Mouse (Mus musculus): ENCODE data around the gene Slc1a2.

Gene Slc1a2

GRCm38 (mm10) chr2:102712049-102712448, 53.6 kb downstream of the Slc1a2 start:
- DNase-seq (ENCODE audit: extremely low read depth, insufficient read length, low spot score), result no peak

DNA sequence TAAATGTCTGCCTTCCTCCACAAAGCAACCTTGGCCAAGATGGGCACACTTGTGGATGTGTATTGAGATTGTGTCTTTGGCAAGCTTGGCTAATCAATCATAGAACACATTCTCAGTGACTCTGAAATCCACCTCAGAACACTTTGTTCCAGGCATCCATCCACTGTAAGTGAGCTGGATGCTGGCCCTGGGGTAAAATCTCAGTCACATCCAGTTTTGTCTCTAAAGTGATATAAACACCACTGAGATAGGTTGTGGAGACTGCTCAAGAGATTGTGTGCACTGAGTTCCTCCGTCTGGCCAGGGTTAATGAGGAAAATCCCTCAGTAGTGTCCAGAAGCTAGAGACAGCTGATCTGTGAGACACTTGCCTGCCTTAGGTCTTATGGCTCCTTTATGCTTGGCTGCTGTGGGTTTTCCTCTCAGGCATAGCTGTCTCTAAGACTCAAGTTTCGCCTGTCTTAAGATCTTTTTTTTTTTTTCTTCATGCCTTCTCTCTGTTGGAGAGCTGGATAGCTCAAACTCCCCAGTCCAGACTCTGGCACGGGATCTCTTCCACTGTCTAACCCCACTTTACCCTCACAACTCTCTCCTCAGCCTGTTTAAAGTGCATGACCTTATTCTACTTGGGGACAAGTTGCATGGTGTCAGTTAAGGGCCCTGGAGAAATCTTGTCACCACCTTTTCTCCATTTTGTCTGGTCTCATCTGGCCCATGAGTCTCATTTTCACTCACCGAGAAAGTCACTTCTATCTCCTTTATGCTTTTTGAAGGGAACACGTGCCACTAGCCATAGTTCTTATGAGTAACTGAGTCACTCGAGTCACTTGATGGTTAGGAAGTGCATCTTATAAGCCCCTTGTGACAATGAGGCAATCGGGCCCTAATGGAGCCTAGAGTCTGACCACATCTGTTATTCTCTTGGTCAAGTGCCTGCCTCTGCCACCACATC, 54.5 kb downstream of the Slc1a2 start:
- DNase-seq (ENCODE audit: extremely low read depth, insufficient read length, low spot score), result no peak

DNA sequence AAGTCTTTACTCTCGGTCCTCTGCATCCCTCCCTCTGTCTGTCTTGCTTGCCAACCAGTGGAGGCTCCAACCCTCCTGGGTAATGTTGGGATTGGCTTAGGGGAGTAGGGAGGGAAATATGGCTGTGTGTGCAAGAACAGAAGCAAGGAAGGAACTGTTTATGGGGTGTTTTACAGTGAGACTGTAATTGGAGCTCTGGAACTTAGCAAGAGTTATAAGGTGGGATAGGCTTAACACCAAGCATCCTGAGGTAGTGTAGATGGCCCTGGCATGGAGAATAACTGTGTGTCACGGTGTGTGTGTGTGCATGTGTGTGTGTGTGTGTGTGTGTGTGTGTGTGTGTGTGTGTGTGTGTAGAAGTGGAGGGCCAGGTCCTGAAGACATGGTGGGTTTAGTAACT, 55.9 kb downstream of the Slc1a2 start:
- DNase-seq (ENCODE audit: extremely low read depth, insufficient read length, low spot score), result no peak

- DNase-seq (ENCODE audit: extremely low read depth, insufficient read length, low spot score), result no peak
Observed at GRCm38 (mm10) chr2:102715754-102716153, 57.3 kb downstream of the Slc1a2 start.

DNA sequence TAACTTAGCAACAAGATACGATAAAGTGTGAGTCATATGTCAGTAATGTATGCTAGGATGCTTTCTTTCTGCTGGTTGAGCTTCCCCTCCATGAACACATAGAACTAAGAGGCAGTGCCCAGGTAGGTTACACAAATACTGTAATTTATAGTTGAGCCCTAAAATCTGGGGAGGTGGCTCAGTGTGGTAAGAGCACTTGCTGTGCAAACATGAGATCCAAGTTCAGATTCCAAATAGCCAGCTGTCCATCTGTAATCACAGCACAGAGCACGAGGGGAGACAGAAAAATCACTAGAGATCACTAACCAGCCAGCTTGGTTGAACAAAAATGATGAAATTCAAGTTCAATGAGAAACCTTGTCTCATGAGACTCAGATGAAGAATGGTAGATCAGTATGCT, 63.4 kb downstream of the Slc1a2 start:
- DNase-seq (ENCODE audit: extremely low read depth, insufficient read length, low spot score), result no peak

GRCm38 (mm10) chr2:102725054-102725453, 66.6 kb downstream of the Slc1a2 start:
- DNase-seq (ENCODE audit: extremely low read depth, insufficient read length, low spot score), result no peak

DNA sequence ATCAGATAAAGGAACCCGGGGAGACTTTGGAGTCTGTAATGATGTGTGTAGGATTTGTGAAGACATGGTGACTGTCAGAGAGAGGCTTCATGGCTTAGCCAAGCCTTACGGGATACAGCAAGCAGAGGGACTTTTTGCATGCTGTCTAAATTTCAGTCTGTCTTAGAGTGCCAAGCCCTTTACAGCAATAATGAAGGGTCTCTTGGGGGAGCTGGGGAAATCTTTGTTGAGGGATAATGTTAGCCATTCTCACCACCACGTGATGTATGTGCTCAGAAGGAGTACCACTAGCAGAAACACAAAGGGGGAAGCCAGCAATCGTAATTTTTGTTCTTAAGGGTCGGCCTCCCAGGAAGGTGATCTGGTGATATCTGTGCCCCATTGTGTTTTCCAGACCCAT, 71.9 kb downstream of the Slc1a2 start:
- DNase-seq (ENCODE audit: extremely low read depth, insufficient read length, low spot score), result no peak

GRCm38 (mm10) chr2:102730788-102731187, 72.3 kb downstream of the Slc1a2 start:
- no peak for DNase-seq (ENCODE audit: extremely low read depth, insufficient read length, low spot score)

DNA sequence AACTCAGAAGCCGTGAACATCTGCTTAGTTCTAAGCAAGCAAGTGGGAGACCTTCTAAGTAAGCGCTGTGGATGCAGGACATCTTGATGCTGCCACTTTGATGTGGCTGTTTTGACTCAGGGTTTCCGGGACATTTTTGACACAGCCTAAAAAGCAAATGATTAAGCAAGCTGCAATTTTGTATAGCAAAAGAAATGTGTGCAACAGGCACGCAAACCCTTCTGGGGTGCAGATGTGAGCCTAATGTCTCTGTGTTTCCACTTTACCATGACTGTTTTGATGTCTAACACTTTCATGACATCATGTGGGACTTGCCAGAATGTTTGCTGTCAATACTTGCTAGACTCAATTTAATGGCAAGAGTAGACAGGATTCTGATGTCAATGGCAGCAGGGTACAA, 74.7 kb downstream of the Slc1a2 start:
- no peak for DNase-seq (ENCODE audit: extremely low read depth, insufficient read length, low spot score)

DNA sequence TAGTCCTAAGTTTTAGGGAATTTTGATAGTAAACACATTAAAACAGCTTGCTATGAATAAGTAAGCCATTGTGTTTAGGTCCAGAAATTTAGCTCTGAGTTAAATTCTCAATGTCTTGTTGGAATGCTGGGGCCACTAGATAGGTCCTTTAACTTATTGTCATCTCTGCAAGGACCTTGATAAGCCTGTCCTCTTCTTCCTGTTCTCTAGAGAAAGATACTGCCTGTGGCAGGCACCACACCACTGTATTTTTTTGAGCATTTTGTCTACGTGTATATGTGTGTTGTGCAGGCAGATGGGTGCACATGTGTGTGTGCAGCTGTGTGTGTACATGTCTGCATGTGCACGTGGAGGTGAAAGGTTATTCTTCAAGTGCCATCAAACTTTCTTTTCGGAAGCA, 75.6 kb downstream of the Slc1a2 start:
- no peak for DNase-seq (ENCODE audit: extremely low read depth, insufficient read length, low spot score)

GRCm38 (mm10) chr2:102735031-102735430, 76.6 kb downstream of the Slc1a2 start:
- no peak for DNase-seq (ENCODE audit: extremely low read depth, insufficient read length, low spot score)

DNA sequence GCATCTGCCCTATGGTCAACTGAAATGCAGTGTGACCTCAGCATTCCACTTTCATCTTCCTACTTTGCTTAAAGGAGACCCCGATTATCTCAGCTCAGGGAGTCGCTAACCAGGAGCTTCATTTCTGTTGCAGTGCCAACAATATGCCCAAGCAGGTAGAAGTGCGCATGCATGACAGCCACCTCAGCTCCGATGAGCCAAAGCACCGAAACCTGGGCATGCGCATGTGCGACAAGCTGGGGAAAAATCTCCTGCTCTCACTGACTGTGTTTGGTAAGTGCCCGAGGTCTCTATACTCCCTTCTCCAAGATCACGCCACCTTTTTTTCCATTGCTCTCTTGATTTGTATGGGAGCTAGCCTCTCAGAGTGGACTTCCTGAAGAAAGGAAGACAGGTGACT, 77.4 kb downstream of the Slc1a2 start:
- DNase-seq (ENCODE audit: extremely low read depth, insufficient read length, low spot score), result no peak

GRCm38 (mm10) chr2:102736490-102736889, 78.0 kb downstream of the Slc1a2 start:
- DNase-seq (ENCODE audit: extremely low read depth, insufficient read length, low spot score), result no peak

GRCm38 (mm10) chr2:102738852-102739251, 80.4 kb downstream of the Slc1a2 start:
- DNase-seq (ENCODE audit: extremely low read depth, insufficient read length, low spot score), result no peak

GRCm38 (mm10) chr2:102742685-102743084, 84.2 kb downstream of the Slc1a2 start:
- DNase-seq (ENCODE audit: extremely low read depth, insufficient read length, low spot score), result no peak

- DNase-seq (ENCODE audit: extremely low read depth, insufficient read length, low spot score), result peak; percentile 13
Observed at GRCm38 (mm10) chr2:102743918-102744696, 85.6 kb downstream of the Slc1a2 start.

DNA sequence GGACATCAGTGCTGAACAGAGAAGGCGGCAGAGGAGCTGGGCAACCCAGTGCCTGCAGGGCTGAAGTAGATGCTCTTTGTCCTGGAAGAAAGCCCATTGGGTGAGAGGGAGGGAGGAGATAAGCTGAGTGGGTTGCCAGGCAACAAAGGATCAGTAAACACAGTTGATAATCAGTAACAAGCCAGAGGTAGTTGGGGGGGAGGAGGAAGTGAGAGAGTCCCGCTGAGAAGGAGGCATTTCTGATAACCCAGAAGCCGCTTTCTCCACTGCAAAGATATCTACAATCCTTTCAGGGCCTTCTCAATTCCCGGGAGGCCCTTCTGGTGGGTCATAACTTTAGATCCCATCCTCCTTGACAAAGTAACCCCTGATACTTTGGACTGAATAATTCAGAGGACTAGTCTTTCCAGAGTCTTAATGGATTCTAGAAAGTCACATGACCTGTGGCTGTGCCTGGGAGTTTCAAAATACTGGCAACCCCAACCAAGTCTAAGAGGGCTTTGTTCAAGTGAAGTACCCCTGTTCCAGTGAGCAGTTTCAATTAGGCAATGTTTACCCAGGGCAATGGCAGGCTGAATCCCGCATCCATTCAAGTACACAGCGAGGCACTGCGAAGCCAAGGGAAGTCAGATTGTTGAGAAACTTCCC, 86.9 kb downstream of the Slc1a2 start:
- DNase-seq (ENCODE audit: extremely low read depth, insufficient read length, low spot score), result no peak

DNA sequence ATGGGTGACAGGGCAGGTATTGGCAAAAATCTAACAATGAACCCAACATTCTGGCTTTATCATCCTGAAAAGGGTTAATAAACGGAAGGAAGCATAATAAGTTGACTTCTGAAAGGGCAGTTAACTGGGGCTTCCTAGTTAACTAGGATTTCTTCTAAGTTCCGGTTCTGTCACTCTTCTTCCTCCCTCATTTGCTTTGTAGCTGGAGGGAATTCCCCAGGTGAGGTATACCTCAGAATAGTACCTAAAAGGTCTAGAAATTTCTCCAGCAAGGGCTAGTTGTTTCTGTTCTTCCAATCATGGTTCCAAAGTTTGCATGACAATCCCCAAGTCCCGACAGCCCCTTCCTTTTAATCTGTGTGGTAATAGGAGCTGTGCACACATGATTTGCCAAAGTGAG, 89.3 kb downstream of the Slc1a2 start:
- DNase-seq (ENCODE audit: extremely low read depth, insufficient read length, low spot score), result no peak

- DNase-seq (ENCODE audit: extremely low read depth, insufficient read length, low spot score), result no peak
Observed at GRCm38 (mm10) chr2:102749926-102750325, 91.5 kb downstream of the Slc1a2 start.

- DNase-seq (ENCODE audit: extremely low read depth, insufficient read length, low spot score), result no peak
Observed at GRCm38 (mm10) chr2:102751846-102752245, 93.4 kb downstream of the Slc1a2 start.

GRCm38 (mm10) chr2:102757241-102757860, 98.9 kb downstream of the Slc1a2 start:
- DNase-seq (ENCODE audit: extremely low read depth, insufficient read length, low spot score), result no peak
